Mouse (Mus musculus): ENCODE measurements around the gene Ucma. TPM values are rescaled to one million over a fixed set of nuclear protein-coding genes. Genes with fewer than 3 reads are reported as not detected.

The Ucma gene
- polyA plus RNA-seq, 2 experiments: 4.2 to 9.9 TPM

GRCm38 (mm10) chr2:5033546-5034420 lies 57.9 kb downstream of the Ucma start:
- DNase-seq (ENCODE audit: low spot score) (no peak), ATAC-seq (ENCODE audit: low FRiP score, low read depth) (no peak)
- Histone ChIP-seq H3K36me3 (ENCODE audit: control insufficient read depth, insufficient read depth, low read length) (no peaks in the 10 kb centered on the region), H3K4me2 (replicated peaks; ENCODE audit: low read depth, low read length, severe bottlenecking) (no peak overlapping the region), H3K27ac (replicated peaks; ENCODE audit: low read depth, low read length) (no peak overlapping the region), H3K9ac (ENCODE audit: low read depth, low read length, severe bottlenecking) (no peak overlapping the region), H3K9me3 (ENCODE audit: control insufficient read depth, low read length) (no peaks in the 10 kb centered on the region), H3K4me1 (ENCODE audit: control insufficient read depth, insufficient read depth, low read length) (no peaks in the 10 kb centered on the region), H3K4me3 (replicated peaks; ENCODE audit: low read length) (no peak overlapping the region), H3K27me3 (ENCODE audit: control insufficient read depth, insufficient read depth, low read length) (no peaks in the 10 kb centered on the region)
- 54% methylated on average over 15 of the region's 15 CpGs for WGBS
- no peak for TF ChIP-seq POLR2A (IDR thresholded peaks at IDR 0.05; ENCODE audit: borderline replicate concordance, extremely low read depth, insufficient read depth, insufficient read length)

- TF ChIP-seq POLR2A (IDR thresholded peaks at IDR 0.05; ENCODE audit: borderline replicate concordance, extremely low read depth, insufficient read depth, insufficient read length): no peak
- Histone ChIP-seq H3K36me3 (ENCODE audit: control insufficient read depth, insufficient read depth, low read length) (no peaks in the 10 kb centered on the region), H3K27ac (replicated peaks; ENCODE audit: low read depth, low read length) (no peak overlapping the region), H3K9ac (ENCODE audit: low read depth, low read length, severe bottlenecking) (no peak overlapping the region), H3K9me3 (ENCODE audit: control insufficient read depth, low read length) (no peaks in the 10 kb centered on the region), H3K27me3 (ENCODE audit: control insufficient read depth, insufficient read depth, low read length) (no peaks in the 10 kb centered on the region), H3K4me1 (ENCODE audit: control insufficient read depth, insufficient read depth, low read length) (no peaks in the 10 kb centered on the region), H3K4me3 (replicated peaks; ENCODE audit: low read length) (no peak overlapping the region), H3K4me2 (replicated peaks; ENCODE audit: low read depth, low read length, severe bottlenecking) (no peak overlapping the region)
- 83% methylated on average over 8 of the region's 8 CpGs for WGBS
- no peak for DNase-seq (ENCODE audit: low spot score)
- ATAC-seq (ENCODE audit: low FRiP score, low read depth): no peak
Measured at GRCm38 (mm10) chr2:5034801-5035200, 58.9 kb downstream of the Ucma start.

- no peak overlapping the region for H3K9ac ChIP-seq (ENCODE audit: low read depth, low read length, severe bottlenecking)
- H3K27me3 ChIP-seq (ENCODE audit: control insufficient read depth, insufficient read depth, low read length): no peaks in the 10 kb centered on the region
- 83% methylated on average over 9 of the region's 9 CpGs for WGBS
- H3K4me2 ChIP-seq (replicated peaks; ENCODE audit: low read depth, low read length, severe bottlenecking): no peak overlapping the region
- no peak for TF ChIP-seq POLR2A (IDR thresholded peaks at IDR 0.05; ENCODE audit: borderline replicate concordance, extremely low read depth, insufficient read depth, insufficient read length)
- DNase-seq (ENCODE audit: low spot score): no peak
- H3K4me3 ChIP-seq (replicated peaks; ENCODE audit: low read length): no peak overlapping the region
- H3K27ac ChIP-seq (replicated peaks; ENCODE audit: low read depth, low read length): no peak overlapping the region
- ATAC-seq (ENCODE audit: low FRiP score, low read depth): no peak
- no peaks in the 10 kb centered on the region for H3K4me1 ChIP-seq (ENCODE audit: control insufficient read depth, insufficient read depth, low read length)
- no peaks in the 10 kb centered on the region for H3K36me3 ChIP-seq (ENCODE audit: control insufficient read depth, insufficient read depth, low read length)
- no peaks in the 10 kb centered on the region for H3K9me3 ChIP-seq (ENCODE audit: control insufficient read depth, low read length)
Measured at GRCm38 (mm10) chr2:5035241-5035640, 59.3 kb downstream of the Ucma start.

Other genes starting within 250 kb of the Ucma start
- gene Sephs1, start 94.6 kb upstream of the Ucma start, polyA plus RNA-seq (2012; rRNA removed): 75.7 and 78.8 TPM in 2 replicates
- 91.1 and 97.8 TPM in 2 replicates for gene Sephs1, start 94.6 kb upstream of the Ucma start, polyA plus RNA-seq (2014; fragmentation: Nextera tagmentation; extraction: Ambion mirVana)
- 30.9 and 31.0 TPM in 2 replicates for gene Phyh, start 57.1 kb upstream of the Ucma start, polyA plus RNA-seq (2012; rRNA removed)
- gene Phyh, start 57.1 kb upstream of the Ucma start, polyA plus RNA-seq (2014; fragmentation: Nextera tagmentation; extraction: Ambion mirVana): 46.0 and 50.2 TPM in 2 replicates
- 22.8 and 25.5 TPM in 2 replicates for gene Mcm10, start 36.7 kb downstream of the Ucma start, polyA plus RNA-seq (2012; rRNA removed)
- gene Mcm10, start 36.7 kb downstream of the Ucma start, polyA plus RNA-seq (2014; fragmentation: Nextera tagmentation; extraction: Ambion mirVana): 22.2 and 24.9 TPM in 2 replicates
- gene Optn, start 87.9 kb downstream of the Ucma start, polyA plus RNA-seq (2012; rRNA removed): 2.1 and 3.0 TPM in 2 replicates
- 4.8 and 5.0 TPM in 2 replicates for gene Optn, start 87.9 kb downstream of the Ucma start, polyA plus RNA-seq (2014; fragmentation: Nextera tagmentation; extraction: Ambion mirVana)
- gene Ccdc3, start 161.7 kb downstream of the Ucma start, polyA plus RNA-seq (2012; rRNA removed): 11.5 and 12.8 TPM in 2 replicates
- gene Ccdc3, start 161.7 kb downstream of the Ucma start, polyA plus RNA-seq (2014; fragmentation: Nextera tagmentation; extraction: Ambion mirVana): 15.4 and 16.0 TPM in 2 replicates